Mouse (Mus musculus) myocyte (in vitro differentiated cells): ENCODE measurements around the gene Zbtb26.

Experiments used
- CEBPB ChIP-seq: IDR thresholded peaks from 2 replicates; pipeline ENCODE4 v1.6.1; 2011; ENCODE audit warnings: mild to moderate bottlenecking, moderate library complexity; ENCODE audit not compliant: poor library complexity, insufficient read depth, severe bottlenecking
- E2F4 ChIP-seq: IDR thresholded peaks from one replicate; pipeline ENCODE4 v1.6.1; 2011; ENCODE audit warnings: mild to moderate bottlenecking, control low read depth, moderate library complexity; ENCODE audit not compliant: insufficient read depth
- MAX ChIP-seq: IDR thresholded peaks from one replicate; pipeline ENCODE4 v1.6.1; 2011; ENCODE audit warnings: low read depth, mild to moderate bottlenecking, control low read depth
- MYOD1 ChIP-seq, 3 experiments: IDR thresholded peaks; one replicate each; pipeline ENCODE4 v1.6.1; 2011; ENCODE audit warnings: control low read depth in 2 of 3, low read depth in 2 of 3, mild to moderate bottlenecking in 2 of 3, moderate library complexity in 1 of 3; ENCODE audit not compliant: insufficient read length in 2 of 3, control insufficient read depth in 1 of 3
- MYOG ChIP-seq, 3 experiments: IDR thresholded peaks; one replicate each; pipeline ENCODE4 v1.6.1; 2011; ENCODE audit warnings: control low read depth in 2 of 3, low read depth in 2 of 3, mild to moderate bottlenecking in 2 of 3; ENCODE audit not compliant: insufficient read length in 2 of 3, control insufficient read depth in 1 of 3, insufficient read depth in 1 of 3
- POLR2A ChIP-seq: IDR thresholded peaks from one replicate; pipeline ENCODE4 v1.6.1; 2011; ENCODE audit warnings: low read depth, mild to moderate bottlenecking, control low read depth, moderate library complexity; ENCODE audit not compliant: insufficient read length
- POLR2AphosphoS2 ChIP-seq: IDR thresholded peaks from one replicate; pipeline ENCODE4 v1.6.1; 2011; ENCODE audit warnings: low read depth, control low read depth; ENCODE audit not compliant: insufficient read length
- SRF ChIP-seq: IDR thresholded peaks from one replicate; pipeline ENCODE4 v1.6.1; 2011; ENCODE audit warnings: low read depth; ENCODE audit not compliant: control insufficient read depth, insufficient read length
- TCF12 ChIP-seq: IDR thresholded peaks from one replicate; pipeline ENCODE4 v1.6.1; 2011; ENCODE audit warnings: mild to moderate bottlenecking, control low read depth; ENCODE audit not compliant: poor library complexity, insufficient read depth, severe bottlenecking
- USF1 ChIP-seq: IDR thresholded peaks from one replicate; pipeline ENCODE4 v1.6.1; 2011; ENCODE audit warnings: low read depth, mild to moderate bottlenecking, control low read depth, moderate library complexity

DNA sequence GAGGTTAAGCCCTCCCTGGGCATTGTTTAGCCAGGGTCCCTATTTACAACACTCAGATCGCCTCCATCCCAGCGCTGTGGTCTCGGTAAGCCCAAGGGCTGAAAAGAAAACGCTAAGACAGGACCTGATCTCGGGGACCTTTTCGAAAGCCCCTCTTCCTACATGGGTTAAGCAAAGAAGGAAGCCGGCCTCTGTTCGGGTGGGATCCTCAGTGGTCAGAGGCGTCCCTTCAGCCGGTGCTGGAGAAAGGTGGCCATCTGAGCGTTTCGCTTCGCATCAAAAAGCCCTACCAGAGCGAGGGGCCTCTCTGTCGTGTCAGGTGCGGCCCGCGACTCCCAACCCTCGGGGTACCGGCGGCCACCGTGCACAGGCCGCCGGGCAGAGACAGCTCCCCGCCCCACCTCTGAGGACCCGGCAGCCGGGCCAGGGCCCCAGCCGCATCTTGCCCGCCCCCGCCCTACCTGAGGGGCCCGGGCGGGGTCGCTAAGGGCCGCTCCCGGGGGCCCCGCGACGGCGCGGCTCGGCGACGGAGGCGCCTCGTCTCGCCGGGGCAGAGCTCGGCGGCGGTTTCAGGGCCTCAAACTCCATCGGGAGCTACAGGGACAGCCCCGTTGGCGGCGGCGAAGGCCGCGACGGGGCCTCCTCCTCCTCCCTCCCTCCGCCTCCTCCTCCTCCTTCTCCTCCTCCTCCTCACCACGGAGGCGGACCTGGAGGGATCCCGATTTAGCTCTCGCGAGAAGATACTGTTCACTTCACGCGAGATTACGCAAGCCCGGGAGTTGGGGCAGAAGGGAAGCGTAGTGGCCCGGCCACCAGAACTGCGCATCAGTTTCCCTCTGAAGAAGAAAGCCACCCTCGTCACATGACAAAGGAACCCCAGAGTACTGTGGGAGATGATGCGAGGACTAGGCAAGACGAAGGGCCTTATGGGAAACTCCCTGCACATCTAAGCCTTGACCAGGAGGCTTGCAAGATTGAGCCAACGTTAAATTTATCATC, 20.3 kb downstream of the Zbtb26 start, which contains the start of gene Rc3h2:
- TF ChIP-seq E2F4 (no peak), POLR2A (peak; percentile 70), CEBPB (peak; percentile 79), POLR2AphosphoS2 (peak; percentile 86), MAX (no peak), SRF (no peak), MYOD1 (IDR thresholded peaks at IDR 0.05; ENCODE audit: control insufficient read depth in 1 of 3, insufficient read length in 2 of 3, low read depth in 2 of 3) (no peak), TCF12 (no peak), USF1 (peak; percentile 84), MYOG (IDR thresholded peaks at IDR 0.05; ENCODE audit: control insufficient read depth in 1 of 3, insufficient read depth in 1 of 3, insufficient read length in 2 of 3, low read depth in 2 of 3) (no peak)
